Mouse (Mus musculus) midbrain, embryonic 14.5 days (tissue): ENCODE data around the gene Rad51b. TPM values are rescaled to one million over a fixed set of nuclear protein-coding genes. Genes with fewer than 3 reads are reported as not detected.

ENCODE experiments used
- ATAC-seq: fragments of 200-750 bp; cut with Nextera tagmentation; 2 replicates; pipeline ENCODE4 v1.8.0; 2017; ENCODE audit warnings: moderate number of reproducible peaks, moderate library complexity; ENCODE audit not compliant: low FRiP score, low TSS enrichment
- DNase-seq: peaks from one replicate; pipeline ENCODE4 v3.0.0-alpha.2; 2015
- H3K27ac ChIP-seq: fragments of 300-500 bp; sonication (generic); replicated peaks from 2 replicates; pipeline ENCODE4 v1.5.1; 2014; ENCODE audit warnings: mild to moderate bottlenecking, low read depth, low read length, moderate library complexity
- H3K27me3 ChIP-seq: fragments of 300-500 bp; sonication (generic); 2 replicates; pipeline ENCODE4 v1.6.1; 2014; ENCODE audit warnings: low read length, control low read depth, mixed read lengths; ENCODE audit not compliant: control insufficient read depth, insufficient read depth
- H3K36me3 ChIP-seq: fragments of 300-500 bp; sonication (generic); 2 replicates; pipeline ENCODE4 v1.6.1; 2014; ENCODE audit warnings: low read length, control low read depth; ENCODE audit not compliant: control insufficient read depth, insufficient read depth
- H3K4me1 ChIP-seq: fragments of 300-500 bp; sonication (generic); 2 replicates; pipeline ENCODE4 v1.6.1; 2014; ENCODE audit warnings: mild to moderate bottlenecking, antibody characterized with exemption, low read length, control low read depth; ENCODE audit not compliant: control insufficient read depth, insufficient read depth
- H3K4me2 ChIP-seq: fragments of 300-500 bp; sonication (generic); 2 replicates; pipeline ENCODE4 v1.6.1; 2014; ENCODE audit warnings: mild to moderate bottlenecking, low read length, moderate library complexity
- H3K4me3 ChIP-seq: fragments of 300-500 bp; sonication (generic); replicated peaks from 2 replicates; pipeline ENCODE4 v1.5.1; 2014; ENCODE audit warnings: low read depth, low read length
- H3K9ac ChIP-seq: fragments of 300-500 bp; sonication (generic); replicated peaks from 2 replicates; pipeline ENCODE4 v1.6.1; 2014; ENCODE audit warnings: mild to moderate bottlenecking, low read length, moderate library complexity
- H3K9me3 ChIP-seq: fragments of 300-500 bp; sonication (generic); 2 replicates; pipeline ENCODE4 v1.6.1; 2016; ENCODE audit warnings: low read length, control low read depth, mixed read lengths; ENCODE audit not compliant: control insufficient read depth
- WGBS: fragments of 180-500 bp; shearing (Covaris S2); extraction: QIAGEN DNeasy Blood & Tissue Kit; methylation state at CpG from one replicate; pipeline ENCODE4 v1.1.7; 2014; 5-methylcytosine and 5-hydroxymethylcytosine counted together
- polyA plus RNA-seq: library from polyadenylated mRNA; unstranded; fragments of >200 nt; fragmentation: Nextera tagmentation; extraction: Ambion mirVana; gene quantifications from 2 replicates; pipeline ENCODE4 v1.2.1, GENCODE M21; 2014

Gene Rad51b
- polyA plus RNA-seq, 1 experiment from 2014 or later: 1.6 TPM

DNA sequence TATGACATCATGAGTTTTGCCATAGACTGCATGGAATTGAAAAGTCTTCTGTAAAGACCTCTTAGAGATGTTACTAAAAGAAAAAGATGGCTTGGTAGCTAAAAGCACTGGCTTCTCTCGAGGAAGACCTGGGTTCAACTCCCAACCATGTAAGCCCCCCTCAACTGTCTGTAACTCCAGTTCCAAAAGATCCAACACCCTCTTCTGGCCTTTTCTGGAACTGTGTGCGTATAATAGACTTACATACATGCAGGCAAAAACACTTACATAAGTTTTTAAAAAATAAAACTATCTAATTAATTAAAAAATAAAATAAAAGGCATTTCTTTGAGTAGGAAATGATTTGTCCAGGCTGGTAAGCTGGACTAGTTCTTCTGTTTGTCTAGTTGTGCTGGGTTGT, 387.3 kb downstream of the Rad51b start:
- 90% methylated on average over 2 of the region's 2 CpGs for WGBS
- ATAC-seq: no peak

GRCm38 (mm10) chr12:79686594-79687325, 389.7 kb downstream of the Rad51b start:
- ATAC-seq: no peak
- H3K4me1 ChIP-seq: no peaks in the 10 kb centered on the region
- WGBS: 45% methylated on average over 9 of the region's 9 CpGs

More for the DNA sequence above, 387.3 kb downstream of the Rad51b start:
- Histone ChIP-seq H3K9me3 (no peaks in the 10 kb centered on the region), H3K9ac (no peak overlapping the region), H3K36me3 (no peaks in the 10 kb centered on the region), H3K4me3 (no peak overlapping the region), H3K27me3 (no peaks in the 10 kb centered on the region), H3K4me2 (no peak overlapping the region), H3K4me1 (0 out of 2 replicates have a peak, but pooled peaks cover 6% of the 10 kb centered on the region), H3K27ac (no peak overlapping the region)
- no peak for DNase-seq

DNA sequence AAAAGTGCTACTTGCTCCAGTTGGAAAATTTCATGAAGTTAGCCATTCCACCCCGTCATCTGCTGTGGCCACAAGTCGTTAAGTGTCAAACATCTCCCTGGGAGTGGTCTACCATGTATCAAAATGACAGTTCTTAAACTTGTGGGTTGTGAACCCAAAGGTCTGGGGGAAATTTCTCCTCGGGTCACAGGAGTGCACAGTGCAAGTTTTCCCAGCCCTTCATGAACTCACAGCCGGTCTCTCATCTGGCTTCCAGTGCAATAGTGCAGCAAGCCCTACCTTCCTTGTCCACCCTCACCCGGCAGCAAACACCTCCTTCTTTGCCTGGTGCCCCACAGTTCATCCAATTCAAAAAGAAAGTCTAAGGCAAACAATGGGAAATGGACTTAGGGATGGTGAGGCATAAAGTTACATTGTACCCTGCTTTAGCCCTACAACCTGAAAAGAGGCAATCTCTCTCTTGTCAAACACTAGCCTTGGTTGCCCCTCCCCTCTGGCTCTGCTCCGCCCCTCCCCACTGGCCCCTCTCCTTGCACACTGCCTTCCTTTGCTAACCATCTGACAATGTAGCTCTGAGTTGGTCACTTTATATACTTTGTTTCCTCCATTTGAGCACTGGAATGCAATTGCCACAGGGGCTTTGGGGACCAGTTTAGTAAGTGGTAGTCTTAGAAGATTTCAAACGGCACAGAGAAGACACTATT, 390.8 kb downstream of the Rad51b start:
- H3K9ac ChIP-seq: no peak overlapping the region
- no peak overlapping the region for H3K4me2 ChIP-seq
- H3K4me3 ChIP-seq: no peak overlapping the region
- H3K27ac ChIP-seq: no peak overlapping the region
- ATAC-seq (no peak), DNase-seq (no peak)
- no peaks in the 10 kb centered on the region for H3K27me3 ChIP-seq
- no peaks in the 10 kb centered on the region for H3K9me3 ChIP-seq
- H3K4me1 ChIP-seq: no peaks in the 10 kb centered on the region
- WGBS: 71% methylated on average over 7 of the region's 7 CpGs
- H3K36me3 ChIP-seq: no peaks in the 10 kb centered on the region

More at GRCm38 (mm10) chr12:79686594-79687325, 389.7 kb downstream of the Rad51b start:
- Histone ChIP-seq H3K4me3 (no peak overlapping the region), H3K36me3 (no peaks in the 10 kb centered on the region), H3K27ac (no peak overlapping the region), H3K4me2 (no peak overlapping the region), H3K27me3 (no peaks in the 10 kb centered on the region), H3K9me3 (no peaks in the 10 kb centered on the region), H3K9ac (no peak overlapping the region)
- no peak for DNase-seq

- Histone ChIP-seq H3K4me1 (no peaks in the 10 kb centered on the region), H3K9ac (no peak overlapping the region), H3K36me3 (no peaks in the 10 kb centered on the region), H3K27me3 (no peaks in the 10 kb centered on the region), H3K9me3 (no peaks in the 10 kb centered on the region), H3K4me3 (no peak overlapping the region), H3K27ac (no peak overlapping the region), H3K4me2 (no peak overlapping the region)
- WGBS: 74% methylated on average over 8 of the region's 8 CpGs
- DNase-seq (no peak), ATAC-seq (no peak)
These were observed 392.2 kb downstream of the Rad51b start for GRCm38 (mm10) chr12:79689299-79689698.

- Histone ChIP-seq H3K9me3 (no peaks in the 10 kb centered on the region), H3K36me3 (no peaks in the 10 kb centered on the region), H3K9ac (no peak overlapping the region), H3K27me3 (no peaks in the 10 kb centered on the region), H3K27ac (no peak overlapping the region), H3K4me2 (no peak overlapping the region), H3K4me3 (no peak overlapping the region), H3K4me1 (no peaks in the 10 kb centered on the region)
- no peak for DNase-seq
- no peak for ATAC-seq
- WGBS: 93% methylated on average over 14 of the region's 14 CpGs
These were observed 395.1 kb downstream of the Rad51b start for GRCm38 (mm10) chr12:79691929-79692862.

DNA sequence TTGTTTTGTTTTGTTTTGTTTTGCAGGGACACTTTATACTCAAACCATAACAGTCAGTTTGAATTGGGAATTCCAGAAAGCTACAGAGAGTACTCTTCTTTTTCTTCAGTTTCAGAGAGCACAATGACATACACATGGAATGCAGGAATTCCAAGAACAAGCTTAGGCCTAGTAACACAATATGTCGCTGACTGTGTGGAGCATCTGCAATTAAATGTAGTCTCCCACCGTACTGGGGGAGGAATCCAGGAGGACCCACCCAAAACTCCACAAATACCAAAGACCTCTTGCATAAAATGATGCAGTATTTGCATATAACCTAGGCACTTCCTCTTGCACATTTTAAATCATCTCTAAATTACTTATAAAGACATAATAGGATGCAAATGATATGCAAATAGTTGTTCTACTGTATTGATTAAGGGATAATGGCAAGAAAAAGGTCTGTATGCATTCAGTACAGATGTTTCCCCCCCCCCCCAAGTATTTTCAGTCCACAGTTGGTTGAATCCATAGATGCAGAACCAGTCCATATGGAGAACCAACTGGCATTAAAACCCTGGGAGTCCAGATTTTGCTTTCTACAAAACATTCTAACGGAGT, 398.9 kb downstream of the Rad51b start:
- DNase-seq (no peak), ATAC-seq (no peak)
- Histone ChIP-seq H3K27me3 (no peaks in the 10 kb centered on the region), H3K4me1 (no peaks in the 10 kb centered on the region), H3K27ac (no peak overlapping the region), H3K36me3 (no peaks in the 10 kb centered on the region), H3K4me3 (no peak overlapping the region), H3K9ac (no peak overlapping the region), H3K4me2 (no peak overlapping the region), H3K9me3 (no peaks in the 10 kb centered on the region)
- 50% methylated on average over 3 of the region's 3 CpGs for WGBS

GRCm38 (mm10) chr12:79703555-79703954, 406.5 kb downstream of the Rad51b start:
- Histone ChIP-seq H3K27me3 (no peaks in the 10 kb centered on the region), H3K4me3 (no peak overlapping the region), H3K4me1 (peaks cover 23% of the 10 kb centered on the region), H3K9me3 (no peaks in the 10 kb centered on the region), H3K27ac (no peak overlapping the region), H3K9ac (no peak overlapping the region), H3K4me2 (no peak overlapping the region), H3K36me3 (no peaks in the 10 kb centered on the region)
- WGBS: 47% methylated on average over 8 of the region's 8 CpGs
- ATAC-seq: no peak
- no peak for DNase-seq

GRCm38 (mm10) chr12:79705501-79706266, 408.6 kb downstream of the Rad51b start:
- Histone ChIP-seq H3K9ac (no peak overlapping the region), H3K4me2 (no peak overlapping the region), H3K36me3 (no peaks in the 10 kb centered on the region), H3K9me3 (no peaks in the 10 kb centered on the region), H3K27ac (no peak overlapping the region), H3K27me3 (no peaks in the 10 kb centered on the region), H3K4me1 (peaks cover 24% of the 10 kb centered on the region), H3K4me3 (no peak overlapping the region)
- ATAC-seq (no peak), DNase-seq (no peak)
- WGBS: 46% methylated on average over 11 of the region's 11 CpGs
